Mouse (Mus musculus) cortical plate, adult 2 months (tissue): ENCODE data around the gene Slc2a13. TPM values are rescaled to one million over a fixed set of nuclear protein-coding genes. Genes with fewer than 3 reads are reported as not detected.

Experiments used
- H3K27ac ChIP-seq: fragments of 200-500 bp; 2 replicates; pipeline ENCODE4 v1.5.1; 2012; ENCODE audit warnings: low read length, control low read depth, inconsistent platforms; ENCODE audit not compliant: insufficient read depth
- H3K4me1 ChIP-seq: fragments of 200-500 bp; 2 replicates; pipeline ENCODE4 v1.6.1; 2011; ENCODE audit warnings: low read length; ENCODE audit not compliant: control insufficient read depth, insufficient read depth
- H3K4me3 ChIP-seq: fragments of 200-500 bp; 2 replicates; pipeline ENCODE4 v1.5.1; 2011; ENCODE audit warnings: mild to moderate bottlenecking, low read length, control low read depth; ENCODE audit not compliant: insufficient read depth
- CTCF ChIP-seq: fragments of 200-500 bp; IDR thresholded peaks from 2 replicates; pipeline ENCODE4 v1.5.1; 2011; ENCODE audit warnings: mild to moderate bottlenecking, control low read depth, low read length; ENCODE audit not compliant: insufficient read depth; ENCODE audit errors: extremely low read depth
- POLR2A ChIP-seq: fragments of 200-500 bp; IDR thresholded peaks from 2 replicates; pipeline ENCODE4 v1.6.1; 2011; ENCODE audit warnings: mild to moderate bottlenecking, low read length, control low read depth; ENCODE audit not compliant: insufficient read depth; ENCODE audit errors: extremely low read depth
- polyA plus RNA-seq: library from polyadenylated mRNA; depleted of rRNA; stranded (reverse); fragments of >200 nt; gene quantifications from 2 replicates; pipeline ENCODE4 v1.2.3, GENCODE M21; 2012

Slc2a13 gene
- polyA plus RNA-seq, 1 experiment = 42.7 TPM

DNA sequence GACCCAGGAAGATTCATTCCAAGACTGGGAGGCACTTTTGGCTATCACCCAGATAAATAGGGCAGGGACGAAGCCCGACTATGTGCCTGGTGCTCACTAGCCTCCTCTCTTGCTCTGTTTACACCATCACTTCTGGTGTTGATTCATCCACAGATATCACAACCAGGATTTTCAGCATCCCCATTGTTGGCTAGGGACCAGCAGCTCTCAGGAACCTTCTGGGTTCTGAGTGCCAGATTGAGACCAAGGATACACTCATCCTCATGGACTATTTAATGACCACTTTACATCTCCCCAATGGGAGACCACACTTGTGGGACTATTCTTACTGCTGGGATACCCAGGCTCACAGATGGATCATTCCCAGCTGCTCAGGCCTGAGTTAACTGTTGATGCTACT, 46.2 kb downstream of the Slc2a13 start:
- no peak for TF ChIP-seq POLR2A
- TF ChIP-seq CTCF = no peak
- Histone ChIP-seq H3K4me3 (no peak overlapping the region), H3K4me1 (peaks cover 3% of the 10 kb centered on the region; the same call in 1 of the 2 replicates), H3K27ac (no peak overlapping the region)

DNA sequence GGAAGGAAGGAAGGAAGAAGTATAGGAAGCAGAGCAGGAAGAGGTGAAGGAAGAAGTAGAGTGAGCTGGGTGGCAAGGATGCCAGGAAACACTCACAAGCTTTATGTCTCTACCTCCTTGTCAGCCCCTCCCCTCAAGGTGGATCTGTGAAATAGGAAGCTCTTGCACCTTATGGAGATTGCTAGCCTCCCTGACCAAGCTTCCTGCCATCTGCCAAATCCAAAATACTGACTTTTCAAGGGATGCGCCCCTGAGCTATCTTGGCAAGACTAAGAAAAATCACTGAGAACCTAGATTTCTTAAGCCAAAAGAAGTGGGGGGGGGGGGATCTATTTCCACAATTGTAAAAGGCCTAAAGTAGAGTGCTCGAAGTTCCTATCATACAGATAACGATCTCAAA, 46.9 kb downstream of the Slc2a13 start:
- TF ChIP-seq POLR2A (no peak), CTCF (no peak)
- H3K4me1 ChIP-seq = peaks cover 3% of the 10 kb centered on the region; the same call in 1 of the 2 replicates
- H3K27ac ChIP-seq = no peak overlapping the region
- H3K4me3 ChIP-seq = no peak overlapping the region

DNA sequence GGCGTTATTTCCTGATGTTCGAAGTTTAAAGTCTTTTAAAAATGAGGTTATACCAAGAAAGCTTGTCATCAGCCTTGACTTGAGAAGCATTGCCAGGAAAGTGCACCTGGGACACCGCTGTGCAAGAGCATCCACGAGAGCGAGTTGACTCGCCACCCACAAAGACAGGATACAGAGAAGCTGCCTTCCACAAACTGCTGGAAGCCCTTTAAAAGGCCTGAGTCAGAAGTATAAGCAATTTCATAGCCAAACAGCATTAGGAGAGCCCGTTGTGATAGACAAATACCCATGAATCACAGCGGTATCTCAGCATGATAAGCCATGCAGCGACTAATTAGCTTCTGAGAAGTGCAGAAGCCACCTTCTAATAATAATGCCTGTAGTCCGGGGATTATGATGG, 48.6 kb downstream of the Slc2a13 start:
- H3K27ac ChIP-seq = no peak overlapping the region
- TF ChIP-seq CTCF (no peak), POLR2A (no peak)

DNA sequence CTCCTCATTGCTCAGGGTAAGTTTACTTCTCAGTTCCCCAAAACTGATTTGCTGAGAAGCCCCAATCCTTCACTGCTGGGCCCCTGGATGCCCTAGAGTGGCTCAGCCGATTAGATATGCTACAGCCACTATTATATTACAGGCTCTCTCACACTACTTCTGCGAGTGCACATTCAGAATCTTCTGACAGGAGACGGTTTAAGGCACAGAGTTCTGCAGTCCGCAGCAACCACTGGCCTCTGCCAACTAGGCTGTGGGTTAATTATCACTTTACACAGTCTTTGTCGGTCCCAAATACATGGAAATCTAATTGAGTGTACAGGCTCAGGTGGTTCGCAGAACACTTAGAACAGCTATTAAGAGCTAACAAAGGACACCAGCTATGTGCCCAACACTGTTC, 69.8 kb downstream of the Slc2a13 start:
- Histone ChIP-seq H3K4me3 (no peak overlapping the region), H3K4me1 (peaks cover 3% of the 10 kb centered on the region), H3K27ac (no peak overlapping the region)
- TF ChIP-seq CTCF (no peak), POLR2A (no peak)

More for the DNA sequence above, 48.6 kb downstream of the Slc2a13 start:
- Histone ChIP-seq H3K4me1 (peaks cover 3% of the 10 kb centered on the region; the same call in 1 of the 2 replicates), H3K4me3 (no peak overlapping the region)

DNA sequence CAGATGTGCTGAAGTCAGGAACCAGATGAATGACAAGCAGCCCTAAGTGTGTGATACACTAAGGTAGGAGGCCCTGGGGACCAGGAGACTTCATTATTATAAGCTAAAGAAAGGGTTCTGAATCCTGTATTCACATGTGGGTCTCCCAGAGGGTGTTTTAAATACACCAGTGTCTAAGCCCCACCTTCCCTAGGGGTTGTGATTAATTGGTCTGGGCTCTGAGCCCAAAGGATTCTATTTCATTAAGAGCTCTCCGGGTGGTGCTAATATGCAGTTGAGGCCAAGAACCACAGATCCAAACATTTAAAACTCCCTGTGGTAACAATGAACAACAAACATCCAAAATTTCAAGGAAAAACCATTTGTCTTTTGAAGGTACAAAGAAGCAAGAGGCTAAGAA, 70.4 kb downstream of the Slc2a13 start:
- H3K4me3 ChIP-seq = no peak overlapping the region
- H3K27ac ChIP-seq = no peak overlapping the region
- peaks cover 3% of the 10 kb centered on the region for H3K4me1 ChIP-seq
- TF ChIP-seq POLR2A = no peak
- TF ChIP-seq CTCF = no peak

DNA sequence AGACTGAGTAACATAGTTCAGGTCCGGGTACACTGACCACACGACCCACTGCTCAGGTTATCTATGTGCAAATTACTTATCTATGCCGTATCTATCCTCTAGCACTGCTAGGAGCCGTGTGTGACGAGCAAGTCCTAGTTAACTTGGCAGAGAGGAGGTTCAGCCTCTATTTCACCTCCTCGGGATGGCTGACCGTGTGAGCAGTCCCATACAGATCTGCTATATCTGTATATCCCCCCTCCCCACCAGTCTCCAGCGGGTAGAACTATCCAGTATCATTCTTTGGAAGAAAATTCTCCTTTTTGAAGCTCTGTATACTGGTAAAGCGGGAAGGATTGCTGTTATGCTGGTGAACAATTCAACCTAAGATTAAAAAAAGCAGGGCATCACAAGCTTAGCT, 70.8 kb downstream of the Slc2a13 start:
- peaks cover 1% of the 10 kb centered on the region for H3K4me1 ChIP-seq
- no peak overlapping the region for H3K4me3 ChIP-seq
- no peak overlapping the region for H3K27ac ChIP-seq
- TF ChIP-seq POLR2A (no peak), CTCF (no peak)

DNA sequence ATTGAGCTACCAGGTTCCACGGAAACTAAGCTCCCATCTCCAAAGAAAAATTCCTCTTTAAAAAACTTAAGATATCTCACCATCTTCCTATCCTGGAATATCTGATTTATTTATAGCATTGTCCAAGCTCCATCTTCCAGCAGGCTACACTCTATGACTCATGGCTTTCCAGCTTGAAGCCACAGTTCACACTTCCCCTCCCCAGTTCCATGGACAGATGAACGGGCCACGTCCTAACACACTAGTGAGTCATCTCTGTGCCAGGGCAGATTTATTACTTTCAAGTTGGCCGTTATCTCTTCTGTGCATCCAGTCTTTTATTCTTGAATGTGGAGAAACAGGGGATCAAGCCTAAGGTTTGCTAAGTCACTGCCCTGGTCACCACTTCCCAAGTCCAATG, 78.0 kb downstream of the Slc2a13 start:
- Histone ChIP-seq H3K4me1 (no peaks in the 10 kb centered on the region; the same call in none of the 2 replicates), H3K27ac (no peak overlapping the region), H3K4me3 (no peak overlapping the region)
- TF ChIP-seq CTCF (no peak), POLR2A (no peak)

DNA sequence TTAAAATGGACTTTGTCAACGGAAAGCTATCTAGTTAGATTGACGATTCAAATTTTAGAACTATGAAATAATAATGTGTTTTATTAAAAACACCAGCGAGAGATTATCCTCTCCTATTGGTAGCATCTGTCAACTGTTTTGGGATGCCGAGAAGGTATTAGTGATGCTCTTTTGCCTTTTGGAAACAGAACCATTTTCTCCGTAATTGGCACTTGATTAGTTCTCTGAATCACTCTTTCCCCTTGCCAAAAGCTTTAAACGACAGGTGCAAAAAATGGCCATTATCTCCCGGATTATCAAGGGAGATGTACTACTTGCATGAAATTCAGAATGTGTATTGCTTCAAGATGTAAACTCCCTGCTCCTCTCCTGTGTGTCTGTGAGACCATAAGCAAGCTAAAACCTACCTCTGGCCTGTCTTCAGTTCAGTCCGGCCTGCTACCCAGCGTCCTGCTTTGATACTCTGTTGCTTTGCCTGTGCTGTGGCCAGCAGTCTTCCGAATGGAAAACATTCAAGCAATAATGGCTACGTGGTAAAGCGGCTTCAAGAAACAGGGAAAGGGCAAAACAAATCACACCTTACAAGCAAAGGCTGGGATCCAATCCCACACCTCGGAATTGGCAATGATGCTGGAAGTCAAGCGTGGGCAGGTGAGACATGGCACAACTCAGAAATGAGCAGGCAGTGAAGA, 93.0 kb downstream of the Slc2a13 start:
- Histone ChIP-seq H3K4me3 (no peak overlapping the region), H3K27ac (no peak overlapping the region), H3K4me1 (no peaks in the 10 kb centered on the region)
- TF ChIP-seq POLR2A (no peak), CTCF (no peak)

DNA sequence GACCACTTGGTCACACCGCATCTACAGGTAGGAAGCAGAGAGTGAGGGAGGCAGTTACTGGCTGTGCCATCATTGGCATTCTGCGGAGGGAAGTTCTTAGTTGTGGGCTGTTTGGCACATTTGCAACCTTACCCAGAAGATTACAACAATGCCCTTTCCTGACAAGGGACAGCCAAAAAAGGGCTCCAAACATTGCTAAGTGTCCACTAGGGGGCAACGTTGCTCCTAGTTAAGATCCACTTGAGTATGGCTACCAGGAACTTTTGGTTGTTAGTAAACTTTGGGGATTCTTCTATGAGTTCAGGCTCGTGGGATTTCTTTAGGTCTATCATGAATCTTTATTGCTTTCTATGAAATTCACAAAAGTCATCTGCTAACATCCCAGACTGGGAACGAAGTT, 95.3 kb downstream of the Slc2a13 start:
- no peak overlapping the region for H3K27ac ChIP-seq
- no peak overlapping the region for H3K4me3 ChIP-seq
- TF ChIP-seq POLR2A = no peak
- TF ChIP-seq CTCF = peak; percentile 70
- H3K4me1 ChIP-seq = no peaks in the 10 kb centered on the region; the same call in 1 of the 2 replicates

DNA sequence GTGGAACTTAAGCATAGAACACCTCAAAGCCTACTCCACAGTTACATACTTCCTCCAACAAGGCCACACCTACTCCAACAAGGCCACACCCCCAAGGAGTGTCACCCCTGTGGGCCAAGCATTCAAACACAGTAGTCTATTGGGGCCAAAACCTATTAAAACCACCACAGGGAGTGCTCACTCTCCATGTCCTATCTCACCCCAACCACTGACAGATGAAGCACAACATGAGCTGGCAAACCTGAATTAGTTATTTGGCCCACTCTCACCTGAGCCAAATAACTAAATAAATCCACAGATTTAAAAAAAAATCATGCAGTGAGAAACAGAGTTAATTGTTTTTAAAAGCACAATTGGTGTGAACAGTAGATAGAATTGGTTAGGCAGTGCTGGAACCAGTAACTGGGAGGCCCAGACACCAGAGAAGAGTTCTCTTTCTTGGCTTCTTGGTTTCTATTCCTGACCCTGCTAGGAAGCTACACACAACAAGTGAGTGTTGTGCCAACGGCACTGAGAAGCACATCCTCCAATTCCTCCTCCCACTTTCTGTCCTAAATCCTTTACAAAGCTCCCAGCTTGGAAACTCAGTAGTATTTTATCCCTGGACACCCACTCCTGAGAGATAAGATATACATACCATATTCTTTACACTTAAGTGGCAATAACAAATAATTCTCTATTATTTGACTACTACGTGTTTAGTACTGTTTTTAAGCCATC, 99.2 kb downstream of the Slc2a13 start:
- H3K4me1 ChIP-seq = no peaks in the 10 kb centered on the region; the same call in 1 of the 2 replicates
- H3K4me3 ChIP-seq = no peak overlapping the region
- H3K27ac ChIP-seq = no peak overlapping the region
- no peak for TF ChIP-seq CTCF
- TF ChIP-seq POLR2A = no peak
